Mouse (Mus musculus) MEL (cell line): ENCODE data around the gene Bend4. TPM values are rescaled to one million over a fixed set of nuclear protein-coding genes. Genes with fewer than 3 reads are reported as not detected.

Experiments
- DNase-seq: peaks from one replicate; pipeline ENCODE4 v3.0.0; 2011; ENCODE audit warnings: low read depth, low spot score
- H3K27ac ChIP-seq: 2 replicates; pipeline ENCODE4 v1.5.1; 2012; ENCODE audit warnings: low read depth, mild to moderate bottlenecking, control low read depth, low read length, moderate library complexity; ENCODE audit not compliant: control insufficient read depth
- H3K27me3 ChIP-seq, 2 experiments: fragments of 150-350 bp in 1 of 2; sonication (generic) in 1 of 2; 2 replicates each; pipeline ENCODE4 v1.6.1; 2012; ENCODE audit warnings: low read length in 2 of 2, mild to moderate bottlenecking in 2 of 2, improper control_type of control experiment in 1 of 2, moderate library complexity in 1 of 2; ENCODE audit not compliant: insufficient read depth in 2 of 2, control insufficient read depth in 1 of 2
- H3K36me3 ChIP-seq, 2 experiments: 2 replicates each; pipeline ENCODE4 v1.6.1; 2012 to 2014; ENCODE audit warnings: low read length in 2 of 2, improper control_type of control experiment in 1 of 2, inconsistent platforms in 1 of 2, mild to moderate bottlenecking in 1 of 2; ENCODE audit not compliant: insufficient read depth in 2 of 2, control insufficient read depth in 1 of 2
- H3K4me1 ChIP-seq, 2 experiments: fragments of 150-350 bp in 1 of 2; sonication (generic) in 1 of 2; 2 replicates each; pipeline ENCODE4 v1.6.1; 2012; ENCODE audit warnings: low read length in 2 of 2, improper control_type of control experiment in 1 of 2, mild to moderate bottlenecking in 1 of 2; ENCODE audit not compliant: insufficient read depth in 2 of 2, control insufficient read depth in 1 of 2
- H3K4me3 ChIP-seq, 2 experiments: fragments of 150-350 bp in 1 of 2; sonication (generic) in 1 of 2; 2 replicates each; pipeline ENCODE4 v1.5.1; 2012; ENCODE audit warnings: low read depth in 2 of 2, low read length in 2 of 2, mild to moderate bottlenecking in 2 of 2, moderate library complexity in 2 of 2, control low read depth in 1 of 2, improper control_type of control experiment in 1 of 2; ENCODE audit not compliant: control insufficient read depth in 1 of 2, insufficient read depth in 1 of 2
- H3K79me2 ChIP-seq: 2 replicates; pipeline ENCODE4 v1.6.1; 2012; ENCODE audit warnings: mild to moderate bottlenecking, low read length, moderate library complexity; ENCODE audit not compliant: control insufficient read depth, poor library complexity, insufficient read depth
- H3K9ac ChIP-seq: 2 replicates; pipeline ENCODE4 v1.6.1; 2012; ENCODE audit warnings: low read depth, mild to moderate bottlenecking, control low read depth, low read length, moderate library complexity; ENCODE audit not compliant: control insufficient read depth, poor library complexity, severe bottlenecking
- H3K9me3 ChIP-seq: fragments of 150-350 bp; sonication (generic); replicated peaks from 2 replicates; pipeline ENCODE4 v1.6.1; 2012; ENCODE audit warnings: mild to moderate bottlenecking, low read length, improper control_type of control experiment, moderate library complexity; ENCODE audit not compliant: insufficient read depth
- CTCF ChIP-seq, 3 experiments: IDR thresholded peaks in 2 of 3; conservative IDR thresholded peaks in 1 of 3; 2 replicates each; pipeline ENCODE4 v1.5.1; 2011 to 2012; ENCODE audit warnings: low read length in 3 of 3, low read depth in 2 of 3, mild to moderate bottlenecking in 2 of 3, improper control_type of control experiment in 1 of 3, inconsistent platforms in 1 of 3, mixed read lengths in 1 of 3, moderate library complexity in 1 of 3; ENCODE audit not compliant: control insufficient read depth in 1 of 3, insufficient read depth in 1 of 3, poor library complexity in 1 of 3, severe bottlenecking in 1 of 3
- E2F4 ChIP-seq: IDR thresholded peaks from 2 replicates; pipeline ENCODE4 v1.6.1; 2011; ENCODE audit warnings: low read depth, low read length, improper control_type of control experiment, borderline replicate concordance
- ELF1 ChIP-seq: IDR thresholded peaks from 2 replicates; pipeline ENCODE4 v1.6.1; 2014; ENCODE audit warnings: low read depth, mild to moderate bottlenecking, inconsistent platforms, low read length, improper control_type of control experiment, moderate library complexity
- GABPA ChIP-seq: IDR thresholded peaks from 2 replicates; pipeline ENCODE4 v1.6.1; 2012; ENCODE audit warnings: low read depth, mild to moderate bottlenecking, inconsistent platforms, low read length, improper control_type of control experiment, moderate library complexity
- GATA1 ChIP-seq: IDR thresholded peaks from 2 replicates; pipeline ENCODE4 v1.6.1; 2011; ENCODE audit warnings: low read depth, low read length, improper control_type of control experiment
- HCFC1 ChIP-seq: IDR thresholded peaks from 2 replicates; pipeline ENCODE4 v1.6.1; 2012; ENCODE audit warnings: low read depth, mild to moderate bottlenecking, inconsistent platforms, low read length, improper control_type of control experiment, moderate library complexity
- KAT2A ChIP-seq: conservative IDR thresholded peaks from 2 replicates; pipeline ENCODE4 v1.6.1; 2012; ENCODE audit warnings: low read depth, low read length, improper control_type of control experiment, inconsistent platforms
- MAX ChIP-seq: IDR thresholded peaks from 2 replicates; pipeline ENCODE4 v1.6.1; 2011; ENCODE audit warnings: low read length, improper control_type of control experiment
- MEF2A ChIP-seq: IDR thresholded peaks from 2 replicates; pipeline ENCODE4 v1.6.1; 2014; ENCODE audit warnings: low read depth, mild to moderate bottlenecking, inconsistent platforms, low read length, improper control_type of control experiment; ENCODE audit not compliant: poor library complexity, insufficient replicate concordance, severe bottlenecking; ENCODE audit errors: extremely low read depth
- MXI1 ChIP-seq: IDR thresholded peaks from 2 replicates; pipeline ENCODE4 v1.6.1; 2011; ENCODE audit warnings: mild to moderate bottlenecking, low read depth, low read length, improper control_type of control experiment
- MYC ChIP-seq: IDR thresholded peaks from 2 replicates; pipeline ENCODE4 v1.6.1; 2011; ENCODE audit warnings: low read depth, mild to moderate bottlenecking, low read length, improper control_type of control experiment, moderate library complexity
- NELFE ChIP-seq: IDR thresholded peaks from 2 replicates; pipeline ENCODE4 v1.6.1; 2011; ENCODE audit warnings: low read depth, low read length, improper control_type of control experiment
- POLR2A ChIP-seq, 2 experiments: IDR thresholded peaks; 2 replicates each; pipeline ENCODE4 v1.6.1; 2011 to 2012; ENCODE audit warnings: low read length in 2 of 2, mild to moderate bottlenecking in 2 of 2, control low read depth in 1 of 2, improper control_type of control experiment in 1 of 2, low read depth in 1 of 2, moderate library complexity in 1 of 2; ENCODE audit not compliant: control insufficient read depth in 1 of 2, insufficient read depth in 1 of 2, poor library complexity in 1 of 2
- POLR2AphosphoS2 ChIP-seq: IDR thresholded peaks from 2 replicates; pipeline ENCODE4 v1.6.1; 2011; ENCODE audit warnings: low read length, improper control_type of control experiment
- POLR2AphosphoS5 ChIP-seq: IDR thresholded peaks from 2 replicates; pipeline ENCODE4 v1.6.1; 2012; ENCODE audit warnings: low read depth, borderline replicate concordance, mild to moderate bottlenecking, inconsistent platforms, low read length, moderate library complexity, mixed read lengths
- RAD21 ChIP-seq: IDR thresholded peaks from 2 replicates; pipeline ENCODE4 v1.6.1; 2011; ENCODE audit warnings: mild to moderate bottlenecking, low read depth, low read length, improper control_type of control experiment
- RCOR1 ChIP-seq: IDR thresholded peaks from 2 replicates; pipeline ENCODE4 v1.6.1; 2012; ENCODE audit warnings: low read depth, mild to moderate bottlenecking, inconsistent platforms, low read length, improper control_type of control experiment
- SIN3A ChIP-seq: IDR thresholded peaks from 2 replicates; pipeline ENCODE4 v1.6.1; 2012; ENCODE audit warnings: low read length, improper control_type of control experiment, inconsistent platforms
- TAL1 ChIP-seq: IDR thresholded peaks from 2 replicates; pipeline ENCODE4 v1.6.1; 2012; ENCODE audit warnings: mild to moderate bottlenecking, inconsistent platforms, low read length, moderate library complexity, mixed read lengths
- TBP ChIP-seq: IDR thresholded peaks from 2 replicates; pipeline ENCODE4 v1.8.0; 2011; ENCODE audit warnings: low read depth, low read length, improper control_type of control experiment
- TCF12 ChIP-seq: IDR thresholded peaks from 2 replicates; pipeline ENCODE4 v1.6.1; 2014; ENCODE audit warnings: low read depth, mild to moderate bottlenecking, inconsistent platforms, low read length, improper control_type of control experiment, moderate library complexity
- USF1 ChIP-seq: IDR thresholded peaks from 2 replicates; pipeline ENCODE4 v1.6.1; 2014; ENCODE audit warnings: low read depth, mild to moderate bottlenecking, inconsistent platforms, low read length, improper control_type of control experiment, moderate library complexity
- USF2 ChIP-seq, 2 experiments: IDR thresholded peaks; 2 replicates each; pipeline ENCODE4 v1.6.1; 2011 to 2012; ENCODE audit warnings: improper control_type of control experiment in 2 of 2, low read length in 2 of 2, borderline replicate concordance in 1 of 2, inconsistent platforms in 1 of 2, low read depth in 1 of 2, mild to moderate bottlenecking in 1 of 2; ENCODE audit not compliant: insufficient read depth in 1 of 2
- ZC3H11A ChIP-seq: IDR thresholded peaks from 2 replicates; pipeline ENCODE4 v1.6.1; 2012; ENCODE audit warnings: low read depth, mild to moderate bottlenecking, inconsistent platforms, low read length, improper control_type of control experiment
- ZMIZ1 ChIP-seq: IDR thresholded peaks from 2 replicates; pipeline ENCODE4 v1.6.1; 2012; ENCODE audit warnings: low read depth, mild to moderate bottlenecking, inconsistent platforms, low read length, improper control_type of control experiment, moderate library complexity
- polyA plus RNA-seq, 2 experiments: library from polyadenylated mRNA; stranded (reverse) in 1 of 2; unstranded in 1 of 2; fragments of >175 nt in 1 of 2; fragments of >200 nt in 1 of 2; gene quantifications; 2 replicates each; pipeline versions ENCODE4 v1.2.1 to v1.2.4; 2012; ENCODE audit warnings: low replicate concordance in 2 of 2, low read depth in 1 of 2; ENCODE audit not compliant: insufficient read length in 2 of 2, insufficient read depth in 1 of 2, missing spikeins in 1 of 2
- total RNA-seq: library from RNA; depleted of rRNA; stranded (reverse); fragments of 300-350 nt; gene quantifications from 2 replicates; pipeline ENCODE4 v1.2.3, GENCODE M21; 2012

Gene Bend4
- total and polyA plus RNA-seq, 3 experiments, result not detected

DNA sequence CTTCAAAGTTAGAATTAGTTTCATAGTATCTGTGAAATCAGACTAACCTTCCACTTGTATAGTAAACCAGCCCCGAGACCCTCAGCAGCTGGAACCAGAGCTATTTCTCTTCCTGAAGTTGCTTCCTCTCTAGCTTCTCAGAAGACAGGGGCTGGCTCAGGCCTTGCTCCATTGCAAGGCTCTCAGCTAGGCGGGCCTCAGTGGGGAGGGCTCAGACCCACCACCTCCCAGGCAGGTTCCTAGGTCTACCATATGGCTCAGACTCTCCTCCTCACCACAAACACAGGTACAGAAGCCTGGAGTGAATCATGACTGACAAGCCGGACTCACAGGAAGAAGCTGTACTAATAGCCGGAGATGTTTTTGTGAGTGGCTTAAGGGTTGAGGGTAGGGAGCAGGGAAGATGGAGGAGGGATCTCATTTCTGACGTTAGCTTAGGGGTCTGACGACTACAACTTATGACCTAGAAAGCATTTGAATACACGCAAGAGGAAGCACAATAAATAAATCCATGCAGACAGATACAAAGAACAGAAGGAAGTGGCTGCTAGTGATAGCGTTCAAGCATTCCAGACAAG is 51.0 kb downstream of the Bend4 start:
- Histone ChIP-seq H3K27ac (no peak overlapping the region), H3K9me3 (no peaks in the 10 kb centered on the region), H3K79me2 (no peaks in the 10 kb centered on the region), H3K4me1 (no peaks in the 10 kb centered on the region), H3K4me3 (no peak overlapping the region), H3K27me3 (no peaks in the 10 kb centered on the region), H3K36me3 (no peaks in the 10 kb centered on the region), H3K9ac (no peak overlapping the region)
- no peak for TF ChIP-seq MXI1
- TF ChIP-seq MYC, result no peak
- no peak for TF ChIP-seq MAX
- no peak for TF ChIP-seq POLR2AphosphoS5
- no peak for TF ChIP-seq HCFC1
- TF ChIP-seq SIN3A, result no peak
- TF ChIP-seq TAL1, result no peak
- TF ChIP-seq RCOR1, result no peak
- TF ChIP-seq GATA1, result no peak
- no peak for TF ChIP-seq ZMIZ1
- no peak for TF ChIP-seq NELFE
- no peak for TF ChIP-seq POLR2AphosphoS2
- TF ChIP-seq CTCF (IDR thresholded peaks at IDR 0.05 in 2 of 3, conservative IDR thresholded peaks at IDR 0.05 in 1 of 3; ENCODE audit: control insufficient read depth in 1 of 3, insufficient read depth in 1 of 3, low read depth in 2 of 3, low read length in 3 of 3, poor library complexity in 1 of 3, severe bottlenecking in 1 of 3), result no peak
- no peak for TF ChIP-seq ZC3H11A
- TF ChIP-seq ELF1, result no peak
- no peak for TF ChIP-seq MEF2A
- no peak for TF ChIP-seq E2F4
- TF ChIP-seq USF2 (IDR thresholded peaks at IDR 0.05; ENCODE audit: borderline replicate concordance in 1 of 2, insufficient read depth in 1 of 2, low read depth in 1 of 2, low read length in 2 of 2), result no peak
- no peak for DNase-seq

DNA sequence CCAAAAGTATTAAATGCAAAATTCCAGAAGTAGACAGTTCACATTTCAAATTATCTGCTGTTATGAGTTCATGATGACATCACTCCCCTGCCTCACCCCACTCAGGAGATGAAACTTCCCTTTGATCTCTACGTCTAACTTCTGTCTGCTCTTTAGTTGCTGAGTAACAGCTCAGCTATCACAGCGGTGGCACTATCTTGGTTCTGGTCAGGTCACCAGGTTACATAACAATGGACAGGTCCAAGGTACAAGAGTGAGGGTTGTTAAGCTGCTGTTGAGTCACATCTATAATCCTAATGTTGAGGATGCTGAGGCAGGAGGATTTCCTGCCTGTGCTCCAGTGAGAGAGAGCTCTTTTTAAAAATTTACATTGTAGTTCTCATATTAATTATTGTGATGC is 65.2 kb downstream of the Bend4 start:
- no peaks in the 10 kb centered on the region for H3K27me3 ChIP-seq
- no peaks in the 10 kb centered on the region for H3K4me1 ChIP-seq
- DNase-seq, result no peak
- no peaks in the 10 kb centered on the region for H3K36me3 ChIP-seq
- no peak for TF ChIP-seq TBP
- no peak for TF ChIP-seq ZMIZ1
- no peak for TF ChIP-seq GATA1
- no peak for TF ChIP-seq KAT2A
- no peak for TF ChIP-seq MAX
- TF ChIP-seq MYC, result no peak
- no peak for TF ChIP-seq RCOR1
- no peak for TF ChIP-seq GABPA
- TF ChIP-seq POLR2A (IDR thresholded peaks at IDR 0.05; ENCODE audit: control insufficient read depth in 1 of 2, insufficient read depth in 1 of 2, low read depth in 1 of 2, low read length in 2 of 2, poor library complexity in 1 of 2), result no peak
- no peak for TF ChIP-seq TCF12
- no peak for TF ChIP-seq E2F4
- TF ChIP-seq RAD21, result no peak
- TF ChIP-seq USF1, result no peak
- no peaks in the 10 kb centered on the region for H3K9me3 ChIP-seq
- H3K27ac ChIP-seq, result no peak overlapping the region
- H3K9ac ChIP-seq, result no peak overlapping the region
- no peaks in the 10 kb centered on the region for H3K79me2 ChIP-seq
- no peak overlapping the region for H3K4me3 ChIP-seq
